Mouse (Mus musculus) layer of hippocampus, postnatal 14 days (tissue): ENCODE measurements at regions not wholly inside any gene's neighbourhood (a gene's known extent, or its start where the extent isn't known, plus 50 kb on each side); places are given as distances from the start of the nearest gene placed in this dataset.
"Not testable (repeated sequence)": the region's sequence is repeated elsewhere in the genome, so short reads cannot be mapped to it uniquely, and the experiment has no call there.

Source experiments
- DNase-seq, 2 experiments: peaks; one replicate each; pipeline ENCODE4 v3.0.0; 2021 to 2022; ENCODE audit warnings: low spot score in 2 of 2, mixed read lengths in 1 of 2

GRCm38 (mm10) chr11:91196351-91196750 lies 381.0 kb downstream of the Kif2b start:
- no peak for DNase-seq

- not testable (repeated sequence) for DNase-seq
These were observed 410.0 kb downstream of the Kif2b start for GRCm38 (mm10) chr11:91167336-91167735.

GRCm38 (mm10) chr11:91133753-91134270 lies 443.5 kb downstream of the Kif2b start:
- peak in 1 of 2 experiments; percentile 59 for DNase-seq

GRCm38 (mm10) chr11:91132771-91133380 lies 444.5 kb downstream of the Kif2b start:
- no peak for DNase-seq

GRCm38 (mm10) chr11:91131960-91132359 lies 443.8 kb upstream of the Tom1l1 start:
- no peak for DNase-seq

DNA sequence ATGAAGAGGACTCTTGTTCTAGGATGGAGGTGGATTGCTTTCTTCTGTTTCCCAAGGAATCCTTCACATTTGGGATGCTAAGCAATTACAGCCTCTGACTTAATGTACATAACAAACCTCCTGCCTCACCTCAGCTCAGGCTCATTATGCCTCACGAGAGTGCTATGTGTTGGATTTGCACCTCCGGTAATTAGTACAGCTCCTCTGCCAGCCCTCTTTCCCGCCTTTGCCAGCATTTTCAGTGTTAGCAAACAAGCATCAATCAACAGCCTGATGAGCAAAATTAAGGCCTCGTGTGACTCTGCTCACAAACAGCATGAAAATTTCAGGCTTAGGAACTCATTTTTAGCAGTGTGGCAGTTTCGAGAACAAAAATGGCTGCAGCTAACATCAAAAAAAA lies 410.0 kb upstream of the Tom1l1 start:
- DNase-seq, result peak; percentile 18 to 73

GRCm38 (mm10) chr11:91097552-91097951 lies 409.4 kb upstream of the Tom1l1 start:
- DNase-seq, result peak in 1 of 2 experiments; percentile 2

- DNase-seq, result no peak
These were observed 408.0 kb upstream of the Tom1l1 start for GRCm38 (mm10) chr11:91096000-91096652.

- DNase-seq, result no peak
These were observed 377.2 kb upstream of the Tom1l1 start for GRCm38 (mm10) chr11:91065365-91065764.

DNA sequence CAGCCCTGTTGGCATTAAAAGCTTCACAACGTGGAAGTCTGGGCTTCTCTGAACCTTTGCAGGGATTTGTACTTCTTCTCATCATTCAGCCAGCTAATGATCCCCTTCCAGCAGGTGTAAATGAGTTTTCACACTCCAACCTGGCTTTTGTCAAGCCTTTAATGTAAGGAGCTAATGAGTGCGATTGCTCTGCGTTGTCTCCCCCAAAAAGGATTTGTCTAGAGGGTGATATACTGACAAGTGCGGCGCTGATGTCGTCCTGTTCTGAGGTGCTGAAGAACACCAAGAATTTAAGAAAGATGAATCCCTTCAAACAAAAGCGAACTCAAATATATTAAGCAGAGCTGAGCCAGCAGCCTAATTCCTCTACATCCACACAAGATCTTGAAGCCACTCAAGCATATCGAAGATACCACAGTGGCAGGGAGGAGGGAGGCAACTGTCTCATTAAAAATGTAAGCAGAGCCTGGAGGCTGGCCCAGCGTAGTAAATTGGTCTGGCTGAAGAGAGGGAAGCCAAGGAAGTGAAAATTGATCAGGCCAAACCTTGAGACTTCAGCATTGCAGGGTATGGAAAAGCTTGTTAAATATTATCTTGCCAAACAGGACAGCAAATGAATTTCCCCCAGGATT lies 368.9 kb upstream of the Tom1l1 start:
- no peak for DNase-seq

GRCm38 (mm10) chr11:91053321-91053720 lies 365.2 kb upstream of the Tom1l1 start:
- DNase-seq, result no peak

- DNase-seq, result no peak
These were observed 363.5 kb upstream of the Tom1l1 start for GRCm38 (mm10) chr11:91051646-91052045.

GRCm38 (mm10) chr11:91041486-91041885 lies 353.3 kb upstream of the Tom1l1 start:
- DNase-seq, result no peak
